Mouse (Mus musculus) CH12.LX (cell line): ENCODE measurements around the gene Ranbp9. TPM values are rescaled to one million over a fixed set of nuclear protein-coding genes. Genes with fewer than 3 reads are reported as not detected.
"Not testable (repeated sequence)": the region's sequence is repeated elsewhere in the genome, so short reads cannot be mapped to it uniquely, and the experiment has no call there.

Experiments used
- DNase-seq: peaks from one replicate; pipeline ENCODE4 v3.0.0-alpha.2; 2013; ENCODE audit errors: extremely low read depth
- H3K27ac ChIP-seq: 2 replicates; pipeline ENCODE4 v1.5.1; 2012; ENCODE audit warnings: low read depth, mild to moderate bottlenecking, control low read depth, moderate library complexity; ENCODE audit not compliant: insufficient read depth
- H3K27me3 ChIP-seq: replicated peaks from 2 replicates; pipeline ENCODE3; 2012; ENCODE audit warnings: inconsistent platforms
- H3K36me3 ChIP-seq, 2 experiments: replicated peaks in 1 of 2; 2 replicates each; pipeline versions ENCODE3 to v1.6.1; 2012; ENCODE audit warnings: inconsistent platforms in 1 of 2, low read length in 1 of 2, mild to moderate bottlenecking in 1 of 2, mixed read lengths in 1 of 2, moderate library complexity in 1 of 2; ENCODE audit not compliant: control insufficient read depth in 1 of 2, insufficient read depth in 1 of 2
- H3K4me1 ChIP-seq, 2 experiments: 2 replicates each; pipeline ENCODE4 v1.6.1; 2012; ENCODE audit warnings: inconsistent platforms in 1 of 2, moderate library complexity in 1 of 2; ENCODE audit not compliant: insufficient read depth in 2 of 2, control insufficient read depth in 1 of 2
- H3K4me2 ChIP-seq: 2 replicates; pipeline ENCODE4 v1.6.1; 2012; ENCODE audit warnings: low read depth, mild to moderate bottlenecking, control low read depth; ENCODE audit not compliant: poor library complexity, insufficient read depth, severe bottlenecking
- H3K4me3 ChIP-seq, 3 experiments: fragments of 150-350 bp in 1 of 3; sonication (generic) in 1 of 3; replicated peaks in 1 of 3; 2 replicates each; pipeline versions ENCODE3 to v1.5.1; 2011 to 2012; ENCODE audit warnings: low read depth in 2 of 3, low read length in 2 of 3, mild to moderate bottlenecking in 2 of 3, moderate library complexity in 2 of 3, control low read depth in 1 of 3, improper control_type of control experiment in 1 of 3, inconsistent platforms in 1 of 3, mixed read lengths in 1 of 3; ENCODE audit not compliant: poor library complexity in 1 of 3
- H3K79me2 ChIP-seq: replicated peaks from 2 replicates; pipeline ENCODE4 v1.6.1; 2012; ENCODE audit warnings: mild to moderate bottlenecking, moderate library complexity; ENCODE audit not compliant: control insufficient read depth, poor library complexity, insufficient read depth, severe bottlenecking; ENCODE audit errors: extremely low read depth
- H3K9ac ChIP-seq: 2 replicates; pipeline ENCODE4 v1.6.1; 2012; ENCODE audit warnings: low read depth, mild to moderate bottlenecking, control low read depth, moderate library complexity; ENCODE audit not compliant: insufficient read depth
- H3K9me3 ChIP-seq: replicated peaks from 2 replicates; pipeline ENCODE3; 2012; ENCODE audit warnings: low read length, inconsistent platforms, mixed read lengths
- CHD2 ChIP-seq: IDR thresholded peaks from 2 replicates; pipeline ENCODE4 v1.6.1; 2011; ENCODE audit warnings: low read length, improper control_type of control experiment
- EP300 ChIP-seq: IDR thresholded peaks from 2 replicates; pipeline ENCODE4 v1.6.1; 2011; ENCODE audit warnings: low read length, improper control_type of control experiment
- ETS1 ChIP-seq: conservative IDR thresholded peaks from 2 replicates; pipeline ENCODE4 v1.6.1; 2012; ENCODE audit warnings: low read depth, mild to moderate bottlenecking, inconsistent platforms, low read length, improper control_type of control experiment, moderate library complexity
- HCFC1 ChIP-seq: IDR thresholded peaks from 2 replicates; pipeline ENCODE4 v1.6.1; 2012; ENCODE audit warnings: low read depth, mild to moderate bottlenecking, inconsistent platforms, low read length, improper control_type of control experiment
- JUN ChIP-seq: IDR thresholded peaks from 2 replicates; pipeline ENCODE4 v1.6.1; 2011; ENCODE audit warnings: low read depth, mild to moderate bottlenecking, low read length, improper control_type of control experiment, moderate library complexity; ENCODE audit not compliant: insufficient read depth
- JUND ChIP-seq: conservative IDR thresholded peaks from 2 replicates; pipeline ENCODE4 v1.6.1; 2011; ENCODE audit warnings: low read depth, low read length, improper control_type of control experiment
- KAT2A ChIP-seq: IDR thresholded peaks from 2 replicates; pipeline ENCODE4 v1.6.1; 2012; ENCODE audit warnings: low read length, improper control_type of control experiment, inconsistent platforms; ENCODE audit not compliant: insufficient replicate concordance
- MAFK ChIP-seq: IDR thresholded peaks from 2 replicates; pipeline ENCODE4 v1.6.1; 2011; ENCODE audit warnings: low read length, improper control_type of control experiment; ENCODE audit not compliant: insufficient replicate concordance
- MAX ChIP-seq: IDR thresholded peaks from 2 replicates; pipeline ENCODE4 v1.6.1; 2011; ENCODE audit warnings: low read length, improper control_type of control experiment
- MAZ ChIP-seq: IDR thresholded peaks from 2 replicates; pipeline ENCODE4 v1.6.1; 2012; ENCODE audit warnings: low read depth, mild to moderate bottlenecking, inconsistent platforms, low read length, improper control_type of control experiment, moderate library complexity
- MEF2A ChIP-seq: IDR thresholded peaks from 2 replicates; pipeline ENCODE4 v1.6.1; 2014; ENCODE audit warnings: low read depth, mild to moderate bottlenecking, inconsistent platforms, low read length, improper control_type of control experiment, borderline replicate concordance
- MYC ChIP-seq: IDR thresholded peaks from 2 replicates; pipeline ENCODE4 v1.6.1; 2011; ENCODE audit warnings: low read depth, mild to moderate bottlenecking, improper control_type of control experiment, low read length
- NELFE ChIP-seq: IDR thresholded peaks from 2 replicates; pipeline ENCODE4 v1.6.1; 2011; ENCODE audit warnings: low read depth, low read length, improper control_type of control experiment
- NRF1 ChIP-seq: IDR thresholded peaks from 2 replicates; pipeline ENCODE4 v1.6.1; 2014; ENCODE audit warnings: low read depth, mild to moderate bottlenecking, inconsistent platforms, low read length, improper control_type of control experiment, moderate library complexity
- POLR2AphosphoS2 ChIP-seq: IDR thresholded peaks from 2 replicates; pipeline ENCODE4 v1.6.1; 2011; ENCODE audit warnings: low read depth, low read length, improper control_type of control experiment
- RAD21 ChIP-seq: IDR thresholded peaks from 2 replicates; pipeline ENCODE4 v1.6.1; 2011; ENCODE audit warnings: low read depth, mild to moderate bottlenecking, low read length, improper control_type of control experiment, moderate library complexity
- RCOR1 ChIP-seq: conservative IDR thresholded peaks from 2 replicates; pipeline ENCODE4 v1.6.1; 2012; ENCODE audit warnings: low read depth, mild to moderate bottlenecking, inconsistent platforms, low read length, improper control_type of control experiment
- TBP ChIP-seq: conservative IDR thresholded peaks from 2 replicates; pipeline ENCODE4 v1.6.1; 2011; ENCODE audit warnings: low read depth, low read length, improper control_type of control experiment
- UBTF ChIP-seq: IDR thresholded peaks from 2 replicates; pipeline ENCODE4 v1.6.1; 2012; ENCODE audit warnings: low read depth, mild to moderate bottlenecking, inconsistent platforms, low read length, improper control_type of control experiment, moderate library complexity
- USF2 ChIP-seq: conservative IDR thresholded peaks from 2 replicates; pipeline ENCODE4 v1.6.1; 2011; ENCODE audit warnings: low read depth, low read length, improper control_type of control experiment
- ZC3H11A ChIP-seq: IDR thresholded peaks from 2 replicates; pipeline ENCODE4 v1.6.1; 2012; ENCODE audit warnings: low read depth, mild to moderate bottlenecking, inconsistent platforms, low read length, improper control_type of control experiment
- ZKSCAN1 ChIP-seq: IDR thresholded peaks from 2 replicates; pipeline ENCODE4 v1.6.1; 2012; ENCODE audit warnings: low read depth, inconsistent platforms, low read length, improper control_type of control experiment, borderline replicate concordance
- ZMIZ1 ChIP-seq: IDR thresholded peaks from 2 replicates; pipeline ENCODE4 v1.6.1; 2012; ENCODE audit warnings: low read depth, mild to moderate bottlenecking, inconsistent platforms, low read length, improper control_type of control experiment
- ZNF384 ChIP-seq: IDR thresholded peaks from 2 replicates; pipeline ENCODE4 v1.6.1; 2012; ENCODE audit warnings: low read depth, low read length, improper control_type of control experiment, inconsistent platforms
- dilution Hi-C: fragments of 300-500 bp; cut with MboI; formaldehyde crosslinking; loops from 2 replicates; pipeline ENCODE4 v1.14.3; 2020; ENCODE audit warnings: low sequenced_read_pairs; ENCODE audit not compliant: extremely low pct_unique_long_range_greater_than_20kb, extremely low pct_ligation_motif_present
- in situ Hi-C: fragments of 300-500 bp; cut with MboI; formaldehyde crosslinking; loops from 3 replicates; pipeline ENCODE4 v1.14.3; 2019; ENCODE audit warnings: low sequenced_read_pairs, low pct_ligation_motif_present, low pct_unique_long_range_greater_than_20kb, mixed read lengths
- polyA plus RNA-seq: library from polyadenylated mRNA; unstranded; fragments of >175 nt; gene quantifications from 2 replicates; pipeline ENCODE4 v1.2.1, GENCODE M21; 2012; ENCODE audit warnings: low read depth; ENCODE audit not compliant: insufficient read length
- total RNA-seq, 2 experiments: library from RNA; depleted of rRNA; stranded (reverse); fragments of 300-350 nt in 1 of 2; fragments of >200 nt in 1 of 2; gene quantifications; 2 replicates each; pipeline ENCODE4 v1.2.3; 2012 to 2014

Ranbp9 gene
- total and polyA plus RNA-seq, 3 experiments: 22.0 to 37.6 (median 31.8) TPM

DNA sequence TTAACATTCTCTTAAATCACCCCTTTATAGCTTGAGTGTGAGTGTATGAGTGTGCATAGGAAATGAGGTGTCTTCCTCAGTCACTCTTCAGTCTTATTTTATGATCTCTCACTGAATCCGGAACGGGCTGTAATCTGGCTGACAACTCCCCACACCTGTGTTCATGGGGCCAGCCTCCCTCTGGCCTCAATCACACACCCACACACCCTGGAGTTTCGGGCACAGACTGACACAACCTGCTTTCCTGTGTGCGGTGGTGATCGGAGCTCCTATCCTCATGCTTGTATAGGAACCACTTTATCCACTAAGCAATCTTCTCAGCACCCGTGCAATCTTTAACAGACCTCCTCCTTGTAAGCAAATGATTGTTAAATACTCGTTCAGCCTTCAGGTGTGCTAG, 4.9 kb downstream of the Ranbp9 start:
- H3K27ac ChIP-seq: no peak overlapping the region
- in situ Hi-C loops (no loop called here), dilution Hi-C loops (no loop called here)
- no peak for TF ChIP-seq ZMIZ1
- TF ChIP-seq ZNF384: no peak
- no peak for TF ChIP-seq EP300
- no peak for TF ChIP-seq JUN
- TF ChIP-seq UBTF: no peak
- TF ChIP-seq ETS1: no peak
- TF ChIP-seq TBP: no peak
- TF ChIP-seq RAD21: no peak
- TF ChIP-seq MAZ: no peak
- TF ChIP-seq USF2: no peak
- no peak for TF ChIP-seq POLR2AphosphoS2
- TF ChIP-seq MYC: no peak
- TF ChIP-seq KAT2A: no peak
- TF ChIP-seq HCFC1: no peak
- no peak for TF ChIP-seq CHD2
- no peak for TF ChIP-seq ZKSCAN1
- no peak overlapping the region for H3K9ac ChIP-seq
- no peaks in the 10 kb centered on the region for H3K27me3 ChIP-seq
- H3K4me3 ChIP-seq: no peak overlapping the region
- peaks cover 7 to 62% of the 10 kb centered on the region in 2 experiments for H3K4me1 ChIP-seq
- peaks cover 0 to 21% of the 10 kb centered on the region in 2 experiments for H3K36me3 ChIP-seq
- no peak overlapping the region for H3K4me2 ChIP-seq
- peaks cover 79% of the 10 kb centered on the region for H3K79me2 ChIP-seq
- no peaks in the 10 kb centered on the region for H3K9me3 ChIP-seq
- DNase-seq: no peak

DNA sequence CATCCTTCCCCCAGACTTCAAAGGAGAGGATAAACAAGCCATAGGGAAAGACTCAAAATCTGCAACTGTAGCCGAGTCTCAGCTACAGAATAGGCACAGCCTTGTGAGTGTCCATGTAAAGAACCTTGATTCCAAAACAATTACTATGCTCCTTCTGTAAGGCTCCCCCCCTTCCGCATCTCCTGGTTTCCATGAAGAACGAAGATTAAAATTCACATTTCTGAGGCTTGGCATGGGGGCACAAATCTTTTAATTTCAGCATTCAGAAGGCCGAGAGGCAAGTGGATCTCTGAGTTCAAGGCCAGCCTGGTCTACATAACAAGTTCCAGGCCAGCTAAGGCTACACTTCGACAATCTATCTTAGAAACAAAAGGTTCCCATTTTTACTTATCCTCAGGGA, 6.4 kb downstream of the Ranbp9 start:
- H3K4me3 ChIP-seq: no peak overlapping the region
- peaks cover 7 to 64% of the 10 kb centered on the region in 2 experiments for H3K4me1 ChIP-seq
- dilution Hi-C loops (no loop called here), in situ Hi-C loops (no loop called here)
- peaks cover 1% of the 10 kb centered on the region for H3K9me3 ChIP-seq
- no peak for DNase-seq
- TF ChIP-seq MAZ (no peak), KAT2A (no peak), ZC3H11A (no peak), JUND (no peak), RCOR1 (no peak), NELFE (no peak), NRF1 (no peak), ZKSCAN1 (no peak), MEF2A (no peak), EP300 (no peak), USF2 (no peak), HCFC1 (no peak), MAX (no peak), ZMIZ1 (no peak), MAFK (no peak)
- H3K9ac ChIP-seq: no peak overlapping the region
- H3K4me2 ChIP-seq: no peak overlapping the region
- peaks cover 77% of the 10 kb centered on the region for H3K79me2 ChIP-seq
- no peak overlapping the region for H3K27ac ChIP-seq
- H3K36me3 ChIP-seq: peaks cover 0 to 31% of the 10 kb centered on the region in 2 experiments
- H3K27me3 ChIP-seq: no peaks in the 10 kb centered on the region

DNA sequence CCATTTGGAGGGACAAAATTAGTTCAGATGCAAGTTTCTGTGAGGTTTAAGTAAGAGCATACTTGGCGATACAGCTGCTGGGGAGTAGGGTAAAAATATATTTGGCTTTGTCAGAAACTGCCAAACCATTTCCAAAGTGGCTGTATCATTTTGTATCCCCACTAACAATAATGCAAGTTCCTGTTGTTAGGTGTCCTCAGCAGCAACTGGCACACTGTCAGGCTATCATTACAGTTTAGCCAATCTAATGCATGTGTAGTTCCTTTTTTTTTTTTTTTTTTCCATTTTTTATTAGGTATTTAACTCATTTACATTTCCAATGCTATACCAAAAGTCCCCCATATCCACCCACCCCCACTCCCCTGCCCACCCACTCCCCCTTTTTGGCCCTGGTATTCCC, 9.2 kb downstream of the Ranbp9 start:
- dilution Hi-C loops, DNase-seq, H3K9me3 ChIP-seq, H3K9ac ChIP-seq, in situ Hi-C loops, H3K27ac ChIP-seq, H3K4me2 ChIP-seq, H3K27me3 ChIP-seq, H3K4me3 ChIP-seq: not testable (repeated sequence)
- Histone ChIP-seq H3K36me3 (peaks cover 3 to 38% of the 10 kb centered on the region in 2 experiments), H3K79me2 (peaks cover 57% of the 10 kb centered on the region), H3K4me1 (peaks cover 4 to 48% of the 10 kb centered on the region in 2 experiments; a peak in 3 of 4 replicates)
